Mouse (Mus musculus) c-Kit-positive CD71-positive TER-119-positive erythroid progenitor cells, embryonic 14.5 days (primary cell): ENCODE data around the gene Usp15.
A peak's percentile ranks its signal among the peaks of the same experiment; 100 is the strongest.
"Not testable (repeated sequence)": the region's sequence is repeated elsewhere in the genome, so short reads cannot be mapped to it uniquely, and the experiment has no call there.

Experiments
- DNase-seq: peaks from one replicate; pipeline ENCODE4 v3.0.0-alpha.2; 2013; ENCODE audit warnings: low spot score

Usp15 gene

GRCm38 (mm10) chr10:123196835-123197559 lies at the start of gene Usp15:
Gene Usp15 (minus strand): TSS chr10:123196995.
- peak; percentile 84 for DNase-seq

- DNase-seq: no peak
Observed at GRCm38 (mm10) chr10:123229420-123229819, 32.6 kb upstream of the Usp15 start.

- no peak for DNase-seq
Observed at GRCm38 (mm10) chr10:123222785-123223184, 26.0 kb upstream of the Usp15 start.

GRCm38 (mm10) chr10:123209517-123209916 lies 12.7 kb upstream of the Usp15 start:
- DNase-seq: no peak

- DNase-seq: no peak
Observed at GRCm38 (mm10) chr10:123208336-123208735, 11.5 kb upstream of the Usp15 start.

- no peak for DNase-seq
Observed at GRCm38 (mm10) chr10:123206074-123206473, 9.3 kb upstream of the Usp15 start.

GRCm38 (mm10) chr10:123205364-123205763 lies 8.6 kb upstream of the Usp15 start:
- DNase-seq: not testable (repeated sequence)

GRCm38 (mm10) chr10:123201981-123202758 lies 5.4 kb upstream of the Usp15 start:
- no peak for DNase-seq

- no peak for DNase-seq
Observed at GRCm38 (mm10) chr10:123201436-123201835, 4.6 kb upstream of the Usp15 start.

GRCm38 (mm10) chr10:123200996-123201395 lies 4.2 kb upstream of the Usp15 start:
- no peak for DNase-seq

- no peak for DNase-seq
Observed at GRCm38 (mm10) chr10:123200320-123200659, 3.5 kb upstream of the Usp15 start.

GRCm38 (mm10) chr10:123199615-123200319 lies 3.0 kb upstream of the Usp15 start:
- no peak for DNase-seq

- DNase-seq: no peak
Observed at GRCm38 (mm10) chr10:123199119-123199518, 2.3 kb upstream of the Usp15 start.

GRCm38 (mm10) chr10:123198183-123198582 lies 1.4 kb upstream of the Usp15 start:
- no peak for DNase-seq

- DNase-seq: peak; percentile 86
Observed at GRCm38 (mm10) chr10:123195961-123196834, 597 bp downstream of the Usp15 start.

- peak; percentile 30 for DNase-seq
Observed at GRCm38 (mm10) chr10:123195501-123195900, 1.3 kb downstream of the Usp15 start.

- no peak for DNase-seq
Observed at GRCm38 (mm10) chr10:123191038-123191437, 5.8 kb downstream of the Usp15 start.

GRCm38 (mm10) chr10:123187337-123187736 lies 9.5 kb downstream of the Usp15 start:
- no peak for DNase-seq

- no peak for DNase-seq
Observed at GRCm38 (mm10) chr10:123185907-123186306, 10.9 kb downstream of the Usp15 start.

GRCm38 (mm10) chr10:123183743-123184142 lies 13.1 kb downstream of the Usp15 start:
- DNase-seq: no peak

GRCm38 (mm10) chr10:123183243-123183642 lies 13.6 kb downstream of the Usp15 start:
- no peak for DNase-seq

- no peak for DNase-seq
Observed at GRCm38 (mm10) chr10:123182391-123182790, 14.4 kb downstream of the Usp15 start.
